Mouse (Mus musculus) hindbrain, embryonic 14.5 days (tissue): Measurements from ENCODE around the gene 9330161L09Rik. TPM values are rescaled to one million over a fixed set of nuclear protein-coding genes. Genes with fewer than 3 reads are reported as not detected.
"Not testable (repeated sequence)": the region's sequence is repeated elsewhere in the genome, so short reads cannot be mapped to it uniquely, and the experiment has no call there.

Experiments used
- ATAC-seq: fragments of 200-750 bp; cut with Nextera tagmentation; 2 replicates; pipeline ENCODE4 v1.8.0; 2017; ENCODE audit warnings: moderate number of reproducible peaks, mild to moderate bottlenecking, moderate TSS enrichment, moderate library complexity; ENCODE audit not compliant: low FRiP score
- DNase-seq: peaks from one replicate; pipeline ENCODE4 v3.0.0-alpha.2; 2015; ENCODE audit warnings: low spot score
- H3K27ac ChIP-seq: fragments of 300-500 bp; sonication (generic); 2 replicates; pipeline ENCODE4 v1.5.1; 2014; ENCODE audit warnings: mild to moderate bottlenecking, moderate library complexity
- H3K27me3 ChIP-seq: fragments of 300-500 bp; sonication (generic); 2 replicates; pipeline ENCODE4 v1.6.1; 2014; ENCODE audit warnings: mild to moderate bottlenecking, low read length, mixed read lengths; ENCODE audit not compliant: control insufficient read depth, insufficient read depth
- H3K36me3 ChIP-seq: fragments of 300-500 bp; sonication (generic); replicated peaks from 2 replicates; pipeline ENCODE4 v1.6.1; 2014; ENCODE audit not compliant: control insufficient read depth, insufficient read depth
- H3K4me1 ChIP-seq: fragments of 300-500 bp; sonication (generic); replicated peaks from 2 replicates; pipeline ENCODE4 v1.6.1; 2014; ENCODE audit warnings: antibody characterized with exemption, low read length, mixed read lengths; ENCODE audit not compliant: control insufficient read depth, insufficient read depth
- H3K4me2 ChIP-seq: fragments of 300-500 bp; sonication (generic); replicated peaks from 2 replicates; pipeline ENCODE4 v1.6.1; 2014; ENCODE audit warnings: mild to moderate bottlenecking, moderate library complexity
- H3K4me3 ChIP-seq: fragments of 300-500 bp; sonication (generic); replicated peaks from 2 replicates; pipeline ENCODE4 v1.5.1; 2014; ENCODE audit warnings: mild to moderate bottlenecking, low read length
- H3K9ac ChIP-seq: fragments of 300-500 bp; sonication (generic); 2 replicates; pipeline ENCODE4 v1.6.1; 2014
- H3K9me3 ChIP-seq: fragments of 300-500 bp; sonication (generic); 2 replicates; pipeline ENCODE4 v1.6.1; 2016; ENCODE audit warnings: low read length; ENCODE audit not compliant: control insufficient read depth
- WGBS: fragments of 180-500 bp; shearing (Covaris S2); extraction: QIAGEN DNeasy Blood & Tissue Kit; methylation state at CpG from one replicate; pipeline ENCODE4 v1.1.7; 2014; 5-methylcytosine and 5-hydroxymethylcytosine counted together
- polyA plus RNA-seq: library from polyadenylated mRNA; unstranded; fragments of >200 nt; fragmentation: Nextera tagmentation; extraction: Ambion mirVana; gene quantifications from 2 replicates; pipeline ENCODE4 v1.2.1, GENCODE M21; 2014

9330161L09Rik gene
- polyA plus RNA-seq, result 1.4 and 1.8 TPM in 2 replicates

- H3K27ac ChIP-seq, result no peak within 1 kb of the TSS
- H3K4me1 ChIP-seq, result no peaks in the 10 kb centered on the region
- no peak within 1 kb of the TSS for H3K9ac ChIP-seq
- H3K27me3 ChIP-seq, result no peaks in the 10 kb centered on the region
- WGBS, result 96% methylated on average over 4 of the region's 4 CpGs
- H3K36me3 ChIP-seq, result peaks cover 98% of the 10 kb centered on the region
- ATAC-seq, result no peak
- H3K4me3 ChIP-seq, result no peak within 1 kb of the TSS
- H3K9me3 ChIP-seq, result no peaks in the 10 kb centered on the region
- H3K4me2 ChIP-seq, result no peak within 1 kb of the TSS
- DNase-seq, result no peak
Measured at GRCm38 (mm10) chr12:103407720-103408119, at the start of gene 9330161L09Rik. TSS of gene 9330161L09Rik (minus strand) at chr12:103407820.

GRCm38 (mm10) chr12:103457140-103457539 is 49.5 kb upstream of the 9330161L09Rik start, which contains the start of gene Ifi27l2b:
TSS of gene Ifi27l2b (minus strand) at chr12:103457223.
- ATAC-seq (no peak), DNase-seq (no peak)
- 78% methylated on average over 3 of the region's 3 CpGs for WGBS

GRCm38 (mm10) chr12:103456727-103457126 is 49.1 kb upstream of the 9330161L09Rik start:
- not testable (repeated sequence) for ATAC-seq, H3K27me3 ChIP-seq, H3K36me3 ChIP-seq, H3K4me2 ChIP-seq, H3K9me3 ChIP-seq, H3K9ac ChIP-seq, DNase-seq, H3K4me3 ChIP-seq, H3K27ac ChIP-seq, H3K4me1 ChIP-seq
- no CpG with 5 or more reads among the region's 1 CpGs for WGBS

More at GRCm38 (mm10) chr12:103457140-103457539, 49.5 kb upstream of the 9330161L09Rik start, which contains the start of gene Ifi27l2b:
- no peaks in the 10 kb centered on the region for H3K4me1 ChIP-seq
- H3K36me3 ChIP-seq, result no peaks in the 10 kb centered on the region
- H3K9ac ChIP-seq, result no peak within 1 kb of the TSS
- H3K4me2 ChIP-seq, result no peak within 1 kb of the TSS
- no peaks in the 10 kb centered on the region for H3K9me3 ChIP-seq
- no peak within 1 kb of the TSS for H3K27ac ChIP-seq
- H3K27me3 ChIP-seq, result no peaks in the 10 kb centered on the region
- no peak within 1 kb of the TSS for H3K4me3 ChIP-seq

GRCm38 (mm10) chr12:103453361-103453760 is 45.7 kb upstream of the 9330161L09Rik start:
- H3K36me3 ChIP-seq, result no peaks in the 10 kb centered on the region
- H3K4me2 ChIP-seq, result no peak overlapping the region
- DNase-seq, result no peak
- H3K4me3 ChIP-seq, result no peak overlapping the region
- H3K9ac ChIP-seq, result no peak overlapping the region
- H3K4me1 ChIP-seq, result no peaks in the 10 kb centered on the region
- ATAC-seq, result no peak
- H3K9me3 ChIP-seq, result no peaks in the 10 kb centered on the region
- no peaks in the 10 kb centered on the region for H3K27me3 ChIP-seq
- H3K27ac ChIP-seq, result no peak overlapping the region

DNA sequence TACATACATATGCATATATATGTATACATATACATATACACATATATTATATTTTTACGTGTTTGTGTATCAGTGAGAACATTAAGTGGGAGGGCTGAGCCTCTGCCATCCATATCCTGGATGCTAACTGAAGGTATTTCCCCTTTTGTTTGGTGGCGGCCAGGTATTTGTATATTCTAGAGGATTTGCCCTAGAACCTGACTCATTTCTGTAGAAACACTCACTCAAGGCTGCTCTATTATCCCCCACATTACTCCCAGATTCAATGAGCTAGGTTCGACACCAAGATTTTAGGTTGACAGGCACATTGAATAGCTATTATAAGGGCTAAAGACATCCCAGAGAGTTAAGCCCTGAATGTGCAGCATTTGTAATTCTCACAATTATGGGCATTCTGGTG is 37.4 kb upstream of the 9330161L09Rik start:
- 79% methylated on average over 3 of the region's 3 CpGs for WGBS
- H3K27me3 ChIP-seq, result no peaks in the 10 kb centered on the region
- no peak for ATAC-seq
- no peak overlapping the region for H3K9ac ChIP-seq
- no peak overlapping the region for H3K4me2 ChIP-seq
- H3K36me3 ChIP-seq, result no peaks in the 10 kb centered on the region
- no peaks in the 10 kb centered on the region for H3K4me1 ChIP-seq
- no peak for DNase-seq
- H3K27ac ChIP-seq, result no peak overlapping the region
- no peaks in the 10 kb centered on the region for H3K9me3 ChIP-seq
- H3K4me3 ChIP-seq, result no peak overlapping the region

- DNase-seq, H3K4me2 ChIP-seq, H3K4me1 ChIP-seq, H3K9ac ChIP-seq, H3K27me3 ChIP-seq, ATAC-seq, H3K36me3 ChIP-seq, H3K4me3 ChIP-seq, H3K9me3 ChIP-seq, H3K27ac ChIP-seq: not testable (repeated sequence)
- WGBS, result 54% methylated on average over 6 of the region's 7 CpGs
Measured at GRCm38 (mm10) chr12:103444261-103444660, 36.6 kb upstream of the 9330161L09Rik start.

DNA sequence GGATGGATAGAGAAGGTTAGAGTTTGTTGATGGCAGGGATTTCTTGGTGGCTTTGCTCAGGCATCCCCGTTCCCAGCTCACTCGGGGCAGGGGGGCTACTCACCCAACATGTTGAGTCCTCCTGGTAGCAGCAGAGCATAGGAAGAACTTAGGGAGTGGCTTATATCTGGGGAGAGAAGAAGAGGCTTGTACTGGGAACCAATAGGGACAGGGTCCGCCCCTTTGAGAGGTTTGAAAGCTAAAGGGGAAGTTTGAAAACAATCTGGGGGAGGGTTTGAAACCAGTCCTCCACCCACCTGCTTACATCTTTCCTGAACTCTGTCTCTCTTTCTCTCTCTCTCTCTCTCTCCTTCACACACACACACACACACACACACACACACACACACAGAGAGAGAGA is 35.9 kb upstream of the 9330161L09Rik start, which contains the start of gene Ifi27l2a:
Gene Ifi27l2a (minus strand): TSS at position 157 of the 400 bp plus-strand sequence.
- Histone ChIP-seq H3K4me3 (no peak within 1 kb of the TSS), H3K9ac (no peak within 1 kb of the TSS), H3K27me3 (no peaks in the 10 kb centered on the region), H3K4me2 (no peak within 1 kb of the TSS), H3K36me3 (no peaks in the 10 kb centered on the region), H3K4me1 (no peaks in the 10 kb centered on the region), H3K9me3 (no peaks in the 10 kb centered on the region), H3K27ac (no peak within 1 kb of the TSS)
- DNase-seq, result no peak
- 63% methylated on average over 3 of the region's 3 CpGs for WGBS
- ATAC-seq, result no peak

- no peak overlapping the region for H3K9ac ChIP-seq
- no peak overlapping the region for H3K4me2 ChIP-seq
- H3K9me3 ChIP-seq, result no peaks in the 10 kb centered on the region
- no peaks in the 10 kb centered on the region for H3K4me1 ChIP-seq
- H3K36me3 ChIP-seq, result no peaks in the 10 kb centered on the region
- no peak overlapping the region for H3K4me3 ChIP-seq
- no peak for ATAC-seq
- H3K27ac ChIP-seq, result no peak overlapping the region
- WGBS, result 95% methylated on average over 1 of the region's 1 CpGs
- DNase-seq, result no peak
- no peaks in the 10 kb centered on the region for H3K27me3 ChIP-seq
Measured at GRCm38 (mm10) chr12:103437601-103438000, 30.0 kb upstream of the 9330161L09Rik start.

- Histone ChIP-seq H3K9ac (no peak overlapping the region), H3K36me3 (no peaks in the 10 kb centered on the region), H3K9me3 (no peaks in the 10 kb centered on the region), H3K4me2 (no peak overlapping the region), H3K4me3 (no peak overlapping the region), H3K27ac (no peak overlapping the region), H3K4me1 (no peaks in the 10 kb centered on the region), H3K27me3 (no peaks in the 10 kb centered on the region)
- ATAC-seq (no peak), DNase-seq (no peak)
Measured at GRCm38 (mm10) chr12:103434861-103435260, 27.2 kb upstream of the 9330161L09Rik start.
